Mouse (Mus musculus) lung, postnatal 25 days (tissue): Measurements from ENCODE around the gene Polr2e.
"Not testable (repeated sequence)": the region's sequence is repeated elsewhere in the genome, so short reads cannot be mapped to it uniquely, and the experiment has no call there.

Experiments
- DNase-seq: peaks from one replicate; pipeline ENCODE4 v3.0.0; 2022; ENCODE audit warnings: low spot score

Polr2e gene

DNA sequence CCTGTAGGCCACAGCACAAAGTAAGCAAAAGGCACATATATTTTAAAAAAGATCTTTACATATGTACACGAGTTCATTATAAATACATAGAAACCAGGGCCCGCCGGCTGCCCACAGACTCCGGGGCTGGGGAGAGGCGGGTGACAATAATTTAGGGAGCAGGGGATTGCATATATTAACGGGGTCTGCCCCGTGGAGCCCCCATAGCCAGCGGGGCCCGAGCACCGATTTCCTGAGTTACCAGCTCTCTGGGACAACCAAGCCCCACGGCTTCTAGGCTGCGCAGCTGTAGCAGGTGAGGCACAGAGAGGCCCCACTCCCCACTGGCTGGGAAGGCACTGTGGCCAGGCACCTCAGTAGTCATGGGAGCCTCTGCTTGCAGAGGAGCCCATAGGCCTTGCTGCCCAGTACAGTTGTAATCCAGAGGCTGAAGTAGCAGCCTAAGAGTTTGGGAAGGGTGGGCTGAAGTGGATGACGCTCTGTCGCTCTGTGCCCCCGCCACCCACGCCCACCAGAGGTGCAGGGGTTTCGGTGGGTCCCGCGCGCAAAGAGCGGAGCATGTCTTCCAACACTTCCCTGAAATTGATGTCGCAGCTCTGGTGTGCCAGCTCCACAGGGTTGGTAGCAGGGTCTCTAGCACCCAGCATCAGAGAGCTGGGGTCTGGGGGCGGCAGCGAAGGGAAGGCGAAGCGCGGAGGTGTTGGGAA, 17.5 kb upstream of the Polr2e start:
- DNase-seq = no peak

DNA sequence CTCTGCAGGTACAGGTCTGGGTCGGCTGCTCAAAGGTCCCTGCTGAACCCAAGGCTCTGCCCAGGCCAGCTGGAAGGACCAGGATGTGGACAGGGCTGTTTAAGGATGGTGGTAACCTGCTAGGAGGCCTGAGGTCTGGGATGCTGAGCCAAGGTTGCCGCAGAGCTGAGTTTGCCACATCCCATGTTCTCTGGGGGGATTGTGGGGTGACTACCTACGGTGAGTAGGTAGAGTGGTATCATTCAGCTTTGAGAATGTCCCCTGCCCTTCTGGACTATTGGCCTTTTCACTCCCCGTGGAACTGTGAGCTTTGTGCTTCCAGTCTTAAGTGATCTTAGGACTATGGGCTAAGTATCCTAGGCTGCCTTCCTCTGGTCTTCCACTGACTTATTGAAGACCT, 16.9 kb upstream of the Polr2e start:
- DNase-seq = no peak

DNA sequence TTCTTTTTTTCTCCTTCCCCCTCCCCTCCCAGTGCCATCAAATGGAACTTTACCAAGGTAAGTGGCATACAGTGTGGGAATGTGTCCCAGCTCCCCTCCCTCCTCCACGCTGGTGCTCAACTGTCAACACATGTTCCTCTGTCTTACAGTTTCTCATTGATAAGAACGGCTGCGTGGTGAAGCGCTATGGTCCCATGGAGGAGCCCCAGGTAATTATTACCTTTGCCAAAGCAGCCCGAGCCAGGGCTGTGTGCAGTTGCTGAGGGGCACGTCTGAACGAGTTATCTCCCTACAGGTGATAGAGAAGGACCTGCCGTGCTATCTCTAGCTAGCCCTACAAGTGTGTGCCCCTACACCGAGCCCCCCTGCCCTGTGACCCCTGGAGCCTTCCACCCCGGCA, 16.3 kb upstream of the Polr2e start:
- DNase-seq = no peak

DNA sequence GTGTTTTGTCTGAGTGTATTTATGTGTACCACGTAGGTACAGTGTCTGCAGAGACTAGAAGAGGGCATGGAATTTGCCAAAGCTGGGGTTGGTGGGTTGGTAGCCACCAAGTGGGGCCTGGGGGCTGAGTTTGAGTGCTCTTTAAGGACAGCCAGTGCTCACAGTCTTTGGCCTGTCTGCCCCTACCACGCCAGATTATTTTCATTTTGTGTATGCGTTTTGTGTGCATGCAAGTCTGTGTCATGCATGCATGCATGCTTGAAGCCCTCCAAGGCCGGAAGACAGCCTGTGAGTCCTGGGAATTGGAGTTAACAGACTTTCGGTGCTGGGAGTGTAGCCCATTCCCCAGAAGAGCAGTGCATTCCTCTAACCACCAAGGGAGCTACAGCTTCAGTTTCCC, 15.8 kb upstream of the Polr2e start:
- DNase-seq = no peak

DNA sequence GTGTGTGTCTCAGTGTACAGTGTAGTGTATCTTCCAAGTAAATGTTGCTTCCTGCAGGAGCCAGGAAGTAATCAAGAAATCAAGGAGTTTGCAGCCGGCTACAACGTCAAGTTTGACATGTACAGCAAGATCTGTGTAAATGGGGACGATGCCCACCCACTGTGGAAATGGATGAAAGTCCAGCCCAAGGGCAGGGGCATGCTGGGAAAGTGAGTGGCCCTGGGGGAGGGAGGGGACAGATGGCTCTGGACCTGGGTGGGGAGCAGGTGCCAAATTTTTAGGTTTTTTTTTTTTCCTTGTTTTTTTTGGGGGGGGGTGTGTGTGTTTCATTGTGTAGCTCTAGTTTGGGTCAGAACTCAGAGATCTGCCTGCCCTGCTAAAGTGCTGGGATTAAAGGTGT, 15.3 kb upstream of the Polr2e start:
- not testable (repeated sequence) for DNase-seq

DNA sequence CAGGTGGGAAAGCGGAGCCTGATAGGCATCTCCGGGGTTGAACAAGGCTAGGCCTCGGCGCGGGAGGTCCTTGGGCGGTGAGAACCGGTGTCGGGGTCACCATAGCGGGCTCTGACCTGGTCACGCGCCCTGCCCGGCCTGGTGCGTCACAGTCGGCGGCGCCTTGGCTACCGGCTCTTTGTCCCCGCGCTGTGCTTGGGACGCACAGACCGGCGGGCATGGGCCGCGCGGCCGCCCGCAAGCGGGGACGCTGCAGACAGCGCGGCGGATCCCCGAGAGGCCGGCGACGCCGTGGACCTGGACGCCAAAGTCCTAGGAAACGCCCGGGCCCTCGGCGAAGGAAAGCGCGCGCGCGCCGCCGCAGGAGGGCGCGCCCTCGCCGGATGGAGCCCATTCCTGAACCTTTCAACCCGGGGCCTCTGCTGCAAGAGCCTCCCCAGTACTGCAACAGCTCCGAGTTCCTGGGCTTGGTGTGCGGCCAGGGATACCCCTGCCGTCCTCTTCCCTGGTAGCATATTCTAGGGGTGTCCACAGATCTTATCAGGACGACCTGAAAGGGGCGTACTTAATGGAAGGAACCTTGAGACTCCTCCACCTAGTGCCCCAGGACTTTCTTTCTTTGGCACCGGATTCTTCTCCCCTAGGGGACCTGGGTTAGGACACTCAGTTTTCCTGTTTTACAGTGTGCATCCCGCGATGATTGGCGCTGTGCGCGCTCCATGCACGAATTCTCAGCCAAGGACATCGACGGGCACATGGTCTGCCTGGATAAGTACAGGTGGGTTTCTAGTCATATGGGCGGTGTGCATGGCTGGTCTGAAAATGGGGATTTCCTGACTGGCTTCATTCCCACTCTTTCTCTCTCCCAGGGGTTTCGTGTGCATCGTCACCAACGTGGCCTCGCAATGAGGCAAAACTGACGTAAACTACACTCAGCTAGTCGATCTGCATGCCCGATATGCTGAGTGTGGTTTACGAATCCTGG, 14.5 kb upstream of the Polr2e start:
- peak; percentile 71 for DNase-seq

DNA sequence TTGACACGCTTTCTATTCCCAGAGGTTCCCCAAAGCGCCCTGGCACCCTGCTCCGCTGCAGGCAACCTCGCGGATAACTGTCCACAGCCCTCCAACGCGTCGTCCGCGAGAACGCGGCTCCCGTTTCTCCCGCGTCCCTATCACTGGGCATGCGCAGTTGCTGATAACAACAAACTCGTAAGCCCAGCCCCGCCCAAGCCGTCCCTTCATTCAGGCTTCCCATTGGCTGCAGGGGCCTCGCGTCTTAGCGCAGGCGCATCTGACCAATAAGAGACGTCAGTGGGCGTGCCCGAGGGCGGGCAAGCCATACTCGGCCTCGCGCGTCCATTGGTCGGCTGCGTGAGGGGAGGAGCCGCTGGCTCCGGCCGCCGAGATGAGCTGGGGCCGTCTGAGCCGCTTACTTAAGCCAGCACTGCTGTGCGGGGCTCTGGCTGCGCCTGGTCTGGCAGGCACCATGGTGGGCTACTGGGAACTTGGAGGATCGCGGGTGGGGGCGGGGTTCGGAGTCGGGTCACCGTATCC, 13.7 kb upstream of the Polr2e start:
- DNase-seq = peak; percentile 100

DNA sequence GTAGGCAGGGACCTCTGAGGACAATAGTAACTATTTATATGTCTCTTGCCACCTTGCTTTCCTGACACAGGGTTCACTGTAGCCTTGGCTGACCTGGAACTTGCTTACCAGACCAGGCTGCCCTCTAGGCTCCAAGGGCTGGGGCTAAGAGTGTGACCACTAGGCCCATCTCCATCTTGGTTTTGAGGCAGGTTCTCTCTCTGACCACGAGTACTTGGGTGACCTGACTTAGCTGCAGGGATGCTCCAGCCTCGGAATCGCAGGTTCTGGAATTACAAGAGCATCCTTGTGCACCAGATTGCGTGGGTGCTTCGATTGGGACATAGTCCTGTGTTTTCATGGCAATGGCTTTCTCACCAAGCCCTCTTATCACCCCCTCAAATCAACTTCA, 12.8 kb upstream of the Polr2e start:
- DNase-seq = no peak

DNA sequence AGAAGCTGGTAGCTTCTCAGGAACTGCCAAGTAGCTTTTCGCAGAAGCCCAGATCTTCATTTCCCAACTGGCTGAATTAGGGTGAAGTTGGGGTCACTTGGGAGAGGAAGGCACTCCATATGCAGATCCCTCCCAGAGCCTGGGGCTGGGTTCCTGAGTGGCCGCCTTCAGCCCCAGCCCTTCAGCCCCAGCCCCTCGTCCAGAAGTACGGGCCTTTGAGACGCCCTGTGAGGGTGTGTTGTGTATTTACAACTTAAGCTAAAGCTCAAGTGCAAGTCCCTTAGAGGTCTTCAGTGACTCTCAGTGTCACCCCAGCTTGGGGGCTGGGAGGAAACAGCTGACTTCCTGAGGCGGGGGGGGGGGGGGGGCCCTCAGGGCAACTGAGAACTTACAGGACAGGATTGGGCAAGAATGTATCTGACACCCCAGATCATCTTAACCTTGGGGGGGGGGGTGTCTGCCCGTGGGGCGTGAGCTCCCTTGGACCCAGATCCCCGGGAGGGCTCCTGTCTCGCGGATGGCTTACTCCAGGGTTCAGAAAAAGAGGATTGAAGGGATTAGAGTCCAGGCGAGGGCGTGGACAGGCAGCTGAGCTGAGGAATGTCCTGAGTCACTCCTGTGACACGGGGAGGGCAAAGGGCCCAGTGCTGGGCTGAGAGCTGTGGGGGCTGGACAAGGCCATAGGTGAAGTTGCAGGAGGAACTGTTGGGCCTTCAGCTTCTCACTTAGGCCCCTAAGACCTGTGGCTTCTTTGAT, 12.2 kb upstream of the Polr2e start:
- DNase-seq = peak; percentile 82

DNA sequence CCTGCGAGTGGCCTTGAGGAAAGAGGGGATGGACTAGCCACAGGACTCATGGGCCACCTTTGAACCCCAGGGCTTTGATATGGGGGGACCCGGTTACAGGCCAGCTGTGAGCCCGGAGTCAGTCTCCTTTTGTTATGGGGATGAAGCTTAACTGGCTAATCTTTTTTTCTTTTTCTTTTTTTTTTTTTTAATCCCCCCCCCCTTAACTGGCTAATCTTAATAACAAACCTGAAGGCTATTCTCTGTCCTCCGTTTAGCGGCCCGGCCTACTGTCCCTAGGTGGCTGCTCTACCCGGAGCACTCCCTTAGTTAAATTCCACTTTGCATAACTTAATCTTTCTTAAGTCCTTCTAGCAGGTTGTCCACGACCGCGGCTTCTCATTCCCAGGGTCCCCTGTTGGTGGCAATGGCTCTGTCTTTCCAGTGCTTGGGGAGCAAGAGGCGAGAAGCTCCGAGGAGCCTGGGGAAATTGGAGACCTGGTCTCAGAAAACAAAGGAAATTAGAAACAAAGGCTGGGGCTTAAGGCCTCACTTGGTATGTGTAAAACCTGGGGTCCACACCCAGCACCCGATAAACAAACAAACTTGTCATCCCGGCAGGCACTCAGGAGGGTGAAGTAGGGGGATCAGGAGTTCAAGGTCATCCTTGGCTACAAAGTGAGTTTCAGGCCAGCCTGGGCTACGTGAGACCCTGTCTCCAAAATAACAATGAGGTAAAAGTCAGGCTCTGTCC, 11.5 kb upstream of the Polr2e start:
- DNase-seq = no peak

DNA sequence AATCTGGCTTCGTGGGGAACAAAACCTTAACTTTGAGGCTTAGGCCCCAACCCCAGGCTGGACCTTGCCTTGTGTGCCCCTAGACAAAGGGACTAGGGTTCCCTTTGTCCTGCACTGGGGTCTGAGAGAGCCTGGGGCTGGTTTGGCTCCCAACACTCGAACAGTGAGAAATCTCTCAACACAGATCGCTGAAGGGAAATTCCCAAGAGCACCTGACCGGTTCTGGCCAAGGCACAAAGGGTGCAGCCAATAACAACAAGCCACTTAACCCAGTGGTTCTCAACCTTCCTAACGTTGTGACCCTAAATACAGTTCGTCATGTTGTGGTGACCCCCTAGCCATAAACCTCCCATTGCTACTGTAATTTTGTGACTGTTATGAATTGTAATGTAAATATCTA, 10.6 kb upstream of the Polr2e start:
- DNase-seq = peak; percentile 50

DNA sequence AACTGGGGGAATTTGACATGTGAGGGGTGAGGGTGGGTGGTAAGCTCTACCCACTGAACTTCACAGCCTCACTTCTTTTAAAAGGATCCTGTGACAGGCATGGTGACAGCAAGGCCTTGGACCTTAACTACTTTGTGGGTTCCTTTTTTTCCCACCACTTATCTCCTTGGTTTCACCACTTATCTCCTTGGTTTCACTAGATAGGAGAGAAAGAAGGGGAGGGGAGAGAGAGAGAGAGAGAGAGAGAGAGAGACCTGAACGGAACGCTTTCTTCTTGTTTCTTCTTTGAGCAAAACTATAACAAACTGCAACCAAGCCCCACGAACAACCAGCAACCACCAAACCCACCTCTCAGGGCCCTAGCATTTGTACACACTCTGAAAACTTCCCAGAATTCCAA, 9.2 kb upstream of the Polr2e start:
- no peak for DNase-seq

DNA sequence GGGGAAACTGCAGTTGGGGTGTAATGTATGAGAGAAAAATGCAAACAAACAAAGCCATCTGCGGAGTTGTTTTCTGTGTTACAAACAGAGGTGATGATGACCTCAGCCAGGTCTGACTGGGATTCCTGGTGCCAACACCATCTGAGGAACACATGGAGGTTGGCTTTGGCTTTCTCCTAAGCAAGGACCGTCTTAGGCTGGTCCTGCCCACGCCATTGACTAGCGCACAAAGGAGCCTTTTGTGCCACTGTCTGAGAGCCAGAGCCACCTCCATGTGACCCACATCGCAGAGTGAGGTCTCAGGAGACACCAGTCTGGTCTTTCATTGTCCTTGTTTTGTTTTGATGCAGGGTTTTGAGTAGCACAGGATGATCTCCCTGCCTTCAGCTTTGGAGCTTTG, 8.8 kb upstream of the Polr2e start:
- DNase-seq = no peak

DNA sequence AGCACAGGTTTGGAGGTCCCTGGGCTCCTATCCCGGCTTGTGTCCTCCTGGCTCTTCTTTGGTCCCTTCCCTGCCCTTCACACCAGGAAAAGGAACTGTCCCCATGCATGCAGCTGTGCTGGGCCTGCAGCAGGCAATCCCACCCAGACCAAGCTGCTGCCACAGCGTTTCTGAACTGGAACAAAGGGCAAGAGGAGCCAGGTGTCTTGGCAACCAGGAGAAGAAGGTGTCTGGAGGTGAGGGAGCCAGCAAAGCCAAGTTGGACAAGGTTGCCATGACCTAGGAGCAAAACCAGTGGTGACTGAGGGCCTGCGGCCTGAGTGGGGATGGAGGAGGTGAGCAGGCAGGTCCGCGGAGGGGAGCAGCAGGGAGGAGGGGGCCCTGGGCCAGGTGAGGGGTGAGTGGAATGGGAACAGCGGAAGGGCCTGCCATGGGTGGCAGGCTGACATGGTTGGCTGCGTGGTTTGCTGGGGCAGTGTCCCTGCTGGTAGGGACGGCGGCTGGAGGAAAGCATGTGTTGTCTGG, 7.5 kb upstream of the Polr2e start, which contains the start of gene Gpx4:
Gene Gpx4 (plus strand): TSS at position 126 of the 525 bp plus-strand sequence.
- DNase-seq = no peak

DNA sequence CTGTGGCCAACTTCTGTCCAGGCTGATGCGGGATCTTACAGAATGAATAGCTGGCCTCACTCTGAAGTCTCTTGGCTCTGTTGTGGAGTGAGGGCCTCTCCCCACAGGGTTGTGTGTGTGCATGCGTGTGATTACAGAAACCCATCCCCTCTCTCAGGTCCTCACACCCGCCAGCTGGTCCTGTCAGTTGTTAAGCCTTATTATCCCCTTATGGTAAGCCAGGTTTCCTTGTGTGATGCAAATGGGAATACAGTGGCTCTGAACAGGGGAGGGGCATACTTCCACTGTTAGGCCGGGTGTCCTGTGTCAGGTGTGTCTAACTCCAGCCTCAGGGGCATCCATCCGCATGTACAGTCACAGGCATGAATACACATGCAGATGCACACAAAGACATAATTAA, 6.2 kb upstream of the Polr2e start:
- no peak for DNase-seq

DNA sequence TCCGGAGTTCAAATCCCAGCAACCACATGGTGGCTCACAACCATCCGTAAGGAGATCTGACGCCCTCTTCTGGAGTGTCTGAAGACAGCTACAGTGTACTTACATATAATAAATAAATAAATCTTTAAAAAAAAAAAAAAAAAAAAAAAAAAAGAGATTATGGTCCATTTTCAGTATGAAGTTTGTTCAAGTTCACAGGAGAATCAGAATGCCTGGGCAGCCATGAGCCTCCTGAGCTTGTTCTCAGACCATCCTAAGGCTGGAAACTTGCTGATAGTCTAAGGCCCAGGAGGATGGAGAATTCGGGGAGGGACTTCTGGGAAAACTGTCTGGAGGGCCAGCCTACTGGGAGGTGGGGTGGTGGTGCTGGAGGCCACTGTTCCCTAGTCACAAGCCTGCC, 5.8 kb upstream of the Polr2e start:
- not testable (repeated sequence) for DNase-seq

DNA sequence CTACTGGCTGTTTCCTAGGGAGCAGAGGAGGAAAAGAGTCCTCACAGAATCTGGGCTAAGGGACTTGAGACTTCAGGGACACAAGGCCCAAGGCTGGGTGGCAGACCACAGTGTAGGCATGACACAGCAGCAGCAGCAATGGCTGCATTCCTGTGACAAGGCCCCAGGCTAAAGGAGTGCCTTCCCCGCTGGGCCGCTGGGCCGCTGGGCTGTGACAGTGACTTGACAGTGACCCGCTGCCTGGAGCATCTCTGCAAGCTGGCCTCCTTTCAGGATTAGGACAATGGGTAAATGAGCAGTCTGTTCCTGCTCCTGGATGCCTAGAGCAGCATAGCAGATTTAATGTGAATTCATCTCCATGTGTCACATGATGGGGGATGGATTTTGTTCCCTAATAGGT, 4.5 kb upstream of the Polr2e start:
- no peak for DNase-seq

DNA sequence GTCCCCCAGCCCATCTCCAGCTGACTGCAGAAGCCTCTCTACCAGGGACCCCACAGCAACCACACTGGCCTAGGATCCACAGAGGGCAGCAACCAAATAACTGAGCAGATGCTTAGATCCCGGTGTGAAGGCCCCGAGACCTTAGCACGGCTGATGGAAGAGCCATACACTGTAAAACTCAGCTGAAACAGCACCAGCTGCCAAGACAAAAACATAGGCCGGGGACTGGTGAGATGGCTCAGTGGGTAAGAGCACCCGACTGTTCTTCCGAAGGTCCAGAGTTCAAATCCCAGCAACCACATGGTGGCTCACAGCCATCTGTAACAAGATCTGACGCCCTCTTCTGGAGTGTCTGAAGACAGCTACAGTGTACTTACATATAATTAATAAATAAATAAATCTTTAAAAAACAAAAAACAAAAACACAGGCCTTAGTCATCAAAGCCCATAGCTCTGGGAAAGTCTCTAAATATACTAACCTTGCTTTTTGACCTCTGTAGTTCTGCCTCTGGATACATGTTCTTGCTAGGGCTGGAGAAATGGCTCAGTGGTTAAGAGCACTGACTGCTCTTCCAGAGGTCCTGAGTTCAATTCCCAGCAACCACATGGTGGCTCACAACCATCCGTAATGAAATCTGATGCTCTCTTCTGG, 1.9 kb upstream of the Polr2e start:
- DNase-seq = not testable (repeated sequence)

DNA sequence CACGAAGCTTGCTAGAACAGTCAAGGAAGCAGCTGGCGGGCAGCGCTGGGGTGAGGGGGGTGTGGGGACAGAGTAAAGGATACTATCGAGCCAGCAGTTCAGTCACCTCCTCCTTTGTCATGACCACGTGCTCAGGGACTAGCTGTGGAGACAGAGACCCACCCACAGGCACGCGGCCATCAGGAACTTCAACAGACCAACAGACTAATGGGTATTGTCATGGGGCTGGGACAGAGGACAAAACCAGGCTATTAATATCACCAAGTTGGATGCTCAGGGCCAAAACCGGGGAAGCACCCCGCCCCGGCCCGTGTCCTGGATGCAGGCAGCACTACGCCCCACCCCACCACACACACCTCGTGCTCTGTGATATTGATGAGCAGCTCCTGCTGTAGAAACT, 2.8 kb downstream of the Polr2e start:
- no peak for DNase-seq

DNA sequence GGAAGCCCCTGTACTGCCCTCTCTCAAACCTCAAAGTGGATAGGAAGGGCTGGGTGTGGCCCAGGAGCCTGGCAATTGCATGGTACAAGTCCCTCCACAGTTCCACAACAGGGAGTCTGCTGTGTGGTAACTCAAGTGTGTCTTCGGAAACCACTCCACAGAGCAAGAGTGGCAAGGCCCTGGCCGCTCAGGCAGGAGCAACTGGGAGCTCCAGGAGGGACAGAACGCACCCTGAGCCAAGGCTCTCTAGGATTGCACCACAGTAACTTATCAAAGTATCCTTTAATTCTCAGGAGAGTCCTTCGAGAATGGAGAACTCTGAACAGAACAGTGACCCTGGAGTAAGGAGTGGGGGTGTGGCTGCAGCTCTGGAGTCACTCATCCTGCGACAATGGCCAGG, 3.9 kb downstream of the Polr2e start:
- DNase-seq = peak; percentile 74

DNA sequence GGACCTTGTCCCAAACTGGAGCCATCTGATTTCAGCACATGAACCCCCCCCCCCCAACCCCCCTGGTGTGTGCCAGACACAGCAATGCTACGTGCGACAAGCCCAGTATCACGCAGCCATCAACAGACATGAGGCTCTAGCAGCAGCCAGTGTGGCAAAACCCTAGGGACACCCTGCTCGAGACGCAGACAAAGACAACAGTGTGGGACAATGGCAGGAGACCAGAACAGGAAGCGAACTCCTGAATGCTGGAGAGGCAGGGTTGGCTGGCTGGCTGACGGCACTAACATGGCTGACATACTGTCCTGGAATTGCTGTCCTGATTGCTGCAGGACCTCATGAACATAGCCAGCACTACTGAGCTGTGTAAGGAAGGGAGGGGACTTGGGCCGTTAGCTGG, 4.4 kb downstream of the Polr2e start:
- DNase-seq = no peak
